Mouse (Mus musculus): Measurements from ENCODE around the gene Fbxl2.

The Fbxl2 gene

GRCm38 (mm10) chr9:114019012-114019762 is 26.8 kb downstream of the Fbxl2 start:
- no peak for DNase-seq (ENCODE audit: low read depth, low spot score)

- peak; percentile 39 for DNase-seq (ENCODE audit: low read depth, low spot score)
Measured at GRCm38 (mm10) chr9:114016402-114016801, 29.6 kb downstream of the Fbxl2 start.

- DNase-seq (ENCODE audit: low read depth, low spot score), result peak; percentile 82
Measured at GRCm38 (mm10) chr9:114015724-114016123, 30.3 kb downstream of the Fbxl2 start.

GRCm38 (mm10) chr9:114014034-114014433 is 32.0 kb downstream of the Fbxl2 start:
- no peak for DNase-seq (ENCODE audit: low read depth, low spot score)

- DNase-seq (ENCODE audit: low read depth, low spot score), result peak; percentile 88
Measured at GRCm38 (mm10) chr9:114011203-114011602, 34.8 kb downstream of the Fbxl2 start.

GRCm38 (mm10) chr9:114009526-114009925 is 36.5 kb downstream of the Fbxl2 start:
- DNase-seq (ENCODE audit: low read depth, low spot score), result peak; percentile 82

- DNase-seq (ENCODE audit: low read depth, low spot score), result no peak
Measured at GRCm38 (mm10) chr9:114007850-114008350, 38.1 kb downstream of the Fbxl2 start.

GRCm38 (mm10) chr9:114006801-114007200 is 39.2 kb downstream of the Fbxl2 start:
- no peak for DNase-seq (ENCODE audit: low read depth, low spot score)

GRCm38 (mm10) chr9:113998311-113998710 is 47.7 kb downstream of the Fbxl2 start:
- peak; percentile 37 for DNase-seq (ENCODE audit: low read depth, low spot score)

GRCm38 (mm10) chr9:113992810-113993209 is 53.2 kb downstream of the Fbxl2 start:
- no peak for DNase-seq (ENCODE audit: low read depth, low spot score)

GRCm38 (mm10) chr9:113990547-113991248 is 55.3 kb downstream of the Fbxl2 start:
- DNase-seq (ENCODE audit: low read depth, low spot score), result peak; percentile 88

GRCm38 (mm10) chr9:113984946-113985620 is 60.9 kb downstream of the Fbxl2 start:
- DNase-seq (ENCODE audit: low read depth, low spot score), result no peak

GRCm38 (mm10) chr9:113982883-113983670 is 62.9 kb downstream of the Fbxl2 start:
- no peak for DNase-seq (ENCODE audit: low read depth, low spot score)

GRCm38 (mm10) chr9:113982451-113982850 is 63.5 kb downstream of the Fbxl2 start:
- DNase-seq (ENCODE audit: low read depth, low spot score), result no peak

GRCm38 (mm10) chr9:113981099-113981880 is 64.7 kb downstream of the Fbxl2 start:
- DNase-seq (ENCODE audit: low read depth, low spot score), result no peak

- DNase-seq (ENCODE audit: low read depth, low spot score), result no peak
Measured at GRCm38 (mm10) chr9:113979356-113979755, 66.6 kb downstream of the Fbxl2 start.

- no peak for DNase-seq (ENCODE audit: low read depth, low spot score)
Measured at GRCm38 (mm10) chr9:113978656-113979055, 67.3 kb downstream of the Fbxl2 start.

- DNase-seq (ENCODE audit: low read depth, low spot score), result no peak
Measured at GRCm38 (mm10) chr9:113977225-113977840, 68.7 kb downstream of the Fbxl2 start.

GRCm38 (mm10) chr9:113976264-113976663 is 69.7 kb downstream of the Fbxl2 start:
- DNase-seq (ENCODE audit: low read depth, low spot score), result no peak

- no peak for DNase-seq (ENCODE audit: low read depth, low spot score)
Measured at GRCm38 (mm10) chr9:113975442-113975841, 70.5 kb downstream of the Fbxl2 start.

Measured in ZHBTc4 (cell line).